Mouse (Mus musculus): ENCODE results near the gene Pef1. TPM values are rescaled to one million over a fixed set of nuclear protein-coding genes. Genes with fewer than 3 reads are reported as not detected.
A peak's percentile ranks its signal among the peaks of the same experiment; 100 is the strongest.

Pef1 gene
- polyA plus RNA-seq, 1 experiment from 2014 or later = 41.3 TPM

- Histone ChIP-seq H3K4me3 (replicated peaks) (no peak overlapping the region), H3K9ac (no peak overlapping the region)
- DNase-seq = no peak
Observed at GRCm38 (mm10) chr4:130168280-130169183, 66.2 kb downstream of the Pef1 start.

GRCm38 (mm10) chr4:130169411-130169971 lies 67.1 kb downstream of the Pef1 start:
- no peak overlapping the region for H3K4me3 ChIP-seq (replicated peaks)
- peaks cover 70% of the 10 kb centered on the region for H3K27me3 ChIP-seq
- ATAC-seq (ENCODE audit: low read depth) = no peak
- no peak for DNase-seq
- WGBS (ENCODE audit: insufficient replicate concordance) = 66% methylated on average over 16 of the region's 16 CpGs
- H3K9ac ChIP-seq = no peak overlapping the region
- H3K4me2 ChIP-seq = no peak overlapping the region
- no peaks in the 10 kb centered on the region for H3K9me3 ChIP-seq (replicated peaks)
- H3K36me3 ChIP-seq = peaks cover 27% of the 10 kb centered on the region; the same call in 1 of the 2 replicates
- H3K4me1 ChIP-seq (replicated peaks) = peaks cover 54% of the 10 kb centered on the region
- no peak overlapping the region for H3K27ac ChIP-seq

More at GRCm38 (mm10) chr4:130168280-130169183, 66.2 kb downstream of the Pef1 start:
- WGBS (ENCODE audit: insufficient replicate concordance) = 43% methylated on average over 16 of the region's 16 CpGs
- H3K27ac ChIP-seq = no peak overlapping the region
- H3K36me3 ChIP-seq = peaks cover 27% of the 10 kb centered on the region; the same call in 1 of the 2 replicates
- no peaks in the 10 kb centered on the region for H3K9me3 ChIP-seq (replicated peaks)
- H3K4me2 ChIP-seq = peak overlapping the region; percentile 15; the same call in 1 of the 2 replicates
- peaks cover 70% of the 10 kb centered on the region for H3K27me3 ChIP-seq
- peak; percentile 42 for ATAC-seq (ENCODE audit: low read depth)
- H3K4me1 ChIP-seq (replicated peaks) = peaks cover 48% of the 10 kb centered on the region

DNA sequence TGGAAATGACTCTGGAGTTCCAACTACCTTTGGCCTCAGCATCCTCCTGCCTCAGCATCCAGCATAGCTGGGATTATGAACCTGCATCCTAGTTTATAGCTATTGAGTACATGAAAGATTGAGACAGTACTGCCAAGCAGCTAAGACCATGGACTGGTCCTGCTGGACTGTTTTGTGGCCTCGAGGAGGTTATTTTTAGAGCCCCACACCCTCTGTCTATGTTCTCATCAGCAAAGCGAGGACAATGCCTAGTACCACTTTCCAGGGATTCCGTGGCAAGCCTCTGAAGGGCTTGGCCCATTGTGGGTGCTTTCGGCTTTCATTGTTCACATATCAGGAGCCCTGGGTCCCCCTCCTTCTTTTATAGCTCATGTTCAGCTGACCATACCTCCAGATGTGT lies 68.0 kb downstream of the Pef1 start:
- no peak overlapping the region for H3K9ac ChIP-seq
- H3K27ac ChIP-seq = no peak overlapping the region
- no peaks in the 10 kb centered on the region for H3K9me3 ChIP-seq (replicated peaks)
- H3K4me1 ChIP-seq (replicated peaks) = peaks cover 63% of the 10 kb centered on the region
- WGBS (ENCODE audit: insufficient replicate concordance) = 62% methylated on average over 4 of the region's 4 CpGs
- H3K4me3 ChIP-seq (replicated peaks) = no peak overlapping the region
- no peak overlapping the region for H3K4me2 ChIP-seq
- peaks cover 72% of the 10 kb centered on the region for H3K27me3 ChIP-seq
- H3K36me3 ChIP-seq = peaks cover 27% of the 10 kb centered on the region; the same call in 1 of the 2 replicates
- no peak for ATAC-seq (ENCODE audit: low read depth)
- no peak for DNase-seq

GRCm38 (mm10) chr4:130171951-130172765 lies 69.8 kb downstream of the Pef1 start:
- no peak for ATAC-seq (ENCODE audit: low read depth)
- Histone ChIP-seq H3K4me1 (replicated peaks) (peaks cover 78% of the 10 kb centered on the region), H3K4me3 (replicated peaks) (peak overlapping the region; percentile 65), H3K36me3 (peaks cover 14% of the 10 kb centered on the region; the same call in 1 of the 2 replicates), H3K27ac (peak overlapping the region; percentile 86; the same call in 1 of the 2 replicates), H3K9me3 (replicated peaks) (no peaks in the 10 kb centered on the region), H3K4me2 (peak overlapping the region; percentile 71), H3K9ac (peak overlapping the region; percentile 22), H3K27me3 (peaks cover 72% of the 10 kb centered on the region)
- WGBS (ENCODE audit: insufficient replicate concordance) = 54% methylated on average over 11 of the region's 11 CpGs
- DNase-seq = no peak

DNA sequence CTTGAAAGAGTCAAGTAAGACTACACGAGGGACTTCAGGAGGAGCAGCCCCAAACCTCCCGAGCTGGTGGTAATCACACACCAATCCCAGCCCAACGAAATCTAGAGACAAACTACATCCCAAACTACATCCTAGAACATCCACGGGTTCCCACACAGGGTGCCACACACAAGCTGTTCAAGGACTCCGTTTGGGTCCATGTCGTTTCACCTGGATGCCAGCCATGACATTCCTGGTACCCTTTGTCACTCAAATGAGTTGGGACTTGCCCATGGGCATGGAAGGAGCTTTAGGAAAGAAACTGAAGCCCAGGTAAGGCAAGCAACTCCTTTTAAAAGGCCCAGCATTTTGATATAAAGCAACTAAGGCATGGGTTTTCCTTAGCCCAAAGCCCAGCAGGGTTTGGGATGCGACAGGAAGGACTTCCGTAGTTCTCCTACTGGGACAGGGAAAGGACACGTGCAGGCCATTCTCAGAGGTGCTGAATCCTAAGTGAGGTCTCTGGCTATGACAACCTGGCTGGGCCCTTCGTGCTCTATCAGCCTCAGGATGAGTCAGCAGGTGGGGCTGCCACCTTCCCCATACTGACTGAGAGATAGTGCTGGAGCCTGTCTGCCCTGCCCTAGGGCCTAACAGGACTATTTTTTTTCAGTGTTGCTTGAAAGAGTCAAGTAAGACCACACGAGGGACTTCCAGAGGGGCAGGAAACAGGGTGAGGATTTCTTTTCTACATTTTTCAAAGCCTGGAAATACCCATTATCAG lies 70.9 kb downstream of the Pef1 start:
- peak overlapping the region; percentile 71 for H3K4me2 ChIP-seq
- H3K36me3 ChIP-seq = peaks cover 10% of the 10 kb centered on the region; the same call in 1 of the 2 replicates
- peak; percentile 70 for DNase-seq
- H3K27me3 ChIP-seq = peaks cover 69% of the 10 kb centered on the region
- ATAC-seq (ENCODE audit: low read depth) = peak; percentile 85
- H3K4me3 ChIP-seq (replicated peaks) = peak overlapping the region; percentile 65
- no peaks in the 10 kb centered on the region for H3K9me3 ChIP-seq (replicated peaks)
- WGBS (ENCODE audit: insufficient replicate concordance) = 45% methylated on average over 11 of the region's 11 CpGs
- peak overlapping the region; percentile 75 for H3K9ac ChIP-seq
- peaks cover 71% of the 10 kb centered on the region for H3K4me1 ChIP-seq (replicated peaks)
- peak overlapping the region; percentile 86 for H3K27ac ChIP-seq

DNA sequence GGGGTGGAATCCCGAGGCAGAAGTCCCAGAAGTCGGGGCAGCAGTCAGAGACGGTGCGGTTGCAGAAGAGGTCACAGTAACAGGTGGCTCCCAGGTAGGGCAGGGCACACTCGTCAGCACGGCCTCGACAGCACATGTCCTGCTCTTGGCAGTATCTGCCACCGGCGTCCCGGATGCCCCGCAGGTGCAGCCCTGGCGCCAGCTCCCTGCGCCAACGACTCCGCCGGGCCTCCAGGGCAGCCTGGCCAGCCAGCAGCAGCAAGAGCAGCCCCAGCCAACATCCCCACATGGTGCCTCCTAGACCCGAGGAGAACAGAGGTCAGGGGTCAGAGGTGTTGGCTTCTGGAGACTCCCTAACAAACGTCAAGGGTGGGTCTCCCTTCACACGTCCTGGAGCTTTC lies 71.6 kb downstream of the Pef1 start:
- peak overlapping the region; percentile 65 for H3K4me3 ChIP-seq (replicated peaks)
- WGBS (ENCODE audit: insufficient replicate concordance) = 38% methylated on average over 19 of the region's 19 CpGs
- H3K27me3 ChIP-seq = peaks cover 62% of the 10 kb centered on the region
- ATAC-seq (ENCODE audit: low read depth) (peak; percentile 33), DNase-seq (no peak)
- no peaks in the 10 kb centered on the region for H3K9me3 ChIP-seq (replicated peaks)
- peak overlapping the region; percentile 71 for H3K4me2 ChIP-seq
- H3K4me1 ChIP-seq (replicated peaks) = peaks cover 64% of the 10 kb centered on the region
- H3K36me3 ChIP-seq = peaks cover 4% of the 10 kb centered on the region; the same call in 1 of the 2 replicates
- H3K27ac ChIP-seq = peak overlapping the region; percentile 86
- H3K9ac ChIP-seq = peak overlapping the region; percentile 75

- Histone ChIP-seq H3K27ac (peak overlapping the region; percentile 86), H3K36me3 (no peaks in the 10 kb centered on the region), H3K27me3 (peaks cover 59% of the 10 kb centered on the region), H3K4me1 (replicated peaks) (peaks cover 62% of the 10 kb centered on the region), H3K4me3 (replicated peaks) (peak overlapping the region; percentile 65), H3K9me3 (replicated peaks) (no peaks in the 10 kb centered on the region), H3K4me2 (peak overlapping the region; percentile 71), H3K9ac (peak overlapping the region; percentile 75)
- WGBS (ENCODE audit: insufficient replicate concordance) = 3% methylated on average over 25 of the region's 25 CpGs
- ATAC-seq (ENCODE audit: low read depth) (peak; percentile 85), DNase-seq (peak; percentile 62)
Observed at GRCm38 (mm10) chr4:130174335-130175031, 72.1 kb downstream of the Pef1 start.

GRCm38 (mm10) chr4:130175072-130175711 lies 72.8 kb downstream of the Pef1 start, which contains the start of gene Tinagl1:
TSS of gene Tinagl1 (minus strand) at chr4:130175122.
- H3K27ac ChIP-seq = peak within 1 kb of the TSS; percentile 86

DNA sequence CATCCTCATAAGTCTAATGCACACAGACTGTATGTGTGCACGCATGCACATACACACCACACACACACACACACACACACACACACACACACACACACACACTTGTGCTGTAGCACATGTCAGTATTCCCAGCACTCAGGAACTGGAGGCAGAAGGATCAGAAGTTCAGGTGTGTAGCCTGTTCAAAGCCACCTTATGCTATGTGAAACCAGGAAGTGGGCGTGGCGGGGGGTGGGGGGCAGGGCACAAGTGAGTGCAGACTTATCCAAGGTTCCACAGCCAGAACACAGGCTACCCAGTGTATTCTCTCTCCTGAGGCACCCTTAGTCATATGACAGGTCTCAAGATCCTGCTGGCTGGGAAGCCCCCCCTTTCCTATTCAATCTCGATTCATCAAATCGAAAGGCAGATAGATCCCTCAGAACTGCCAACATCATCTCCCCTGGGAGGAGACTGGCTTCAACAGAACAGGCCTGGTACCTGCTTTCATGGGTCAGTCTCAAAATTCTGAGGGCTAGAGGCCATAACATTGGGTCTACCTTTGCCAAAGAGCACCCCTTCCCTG lies 73.9 kb downstream of the Pef1 start:
- no peak for ATAC-seq (ENCODE audit: low read depth)
- H3K4me1 ChIP-seq (replicated peaks) = peaks cover 56% of the 10 kb centered on the region
- no peak overlapping the region for H3K9ac ChIP-seq
- H3K27ac ChIP-seq = no peak overlapping the region
- no peak for DNase-seq
- 56% methylated on average over 5 of the region's 5 CpGs for WGBS (ENCODE audit: insufficient replicate concordance)
- H3K9me3 ChIP-seq (replicated peaks) = no peaks in the 10 kb centered on the region
- no peak overlapping the region for H3K4me3 ChIP-seq (replicated peaks)
- H3K27me3 ChIP-seq = peaks cover 53% of the 10 kb centered on the region
- no peak overlapping the region for H3K4me2 ChIP-seq
- no peaks in the 10 kb centered on the region for H3K36me3 ChIP-seq

More at GRCm38 (mm10) chr4:130175072-130175711, 72.8 kb downstream of the Pef1 start, which contains the start of gene Tinagl1:
- peaks cover 58% of the 10 kb centered on the region for H3K27me3 ChIP-seq
- peaks cover 58% of the 10 kb centered on the region for H3K4me1 ChIP-seq (replicated peaks)
- WGBS (ENCODE audit: insufficient replicate concordance) = 7% methylated on average over 14 of the region's 14 CpGs
- no peaks in the 10 kb centered on the region for H3K9me3 ChIP-seq (replicated peaks)
- peak within 1 kb of the TSS; percentile 65 for H3K4me3 ChIP-seq (replicated peaks)
- ATAC-seq (ENCODE audit: low read depth) (no peak), DNase-seq (no peak)
- H3K4me2 ChIP-seq = peak within 1 kb of the TSS; percentile 71
- peak within 1 kb of the TSS; percentile 75 for H3K9ac ChIP-seq
- no peaks in the 10 kb centered on the region for H3K36me3 ChIP-seq
